Mouse (Mus musculus) G1E (cell line): ENCODE measurements around the gene Gm7356. TPM values are rescaled to one million over a fixed set of nuclear protein-coding genes. Genes with fewer than 3 reads are reported as not detected.
"Not testable (repeated sequence)": the region's sequence is repeated elsewhere in the genome, so short reads cannot be mapped to it uniquely, and the experiment has no call there.

Experiments used
- ATAC-seq: 2 replicates; pipeline ENCODE4 v1.8.0; 2016; ENCODE audit warnings: mild to moderate bottlenecking; ENCODE audit not compliant: insufficient number of reproducible peaks, poor library complexity, low FRiP score, severe bottlenecking; ENCODE audit errors: extremely low read depth
- DNase-seq: peaks from one replicate; pipeline ENCODE4 v3.0.0; 2012; ENCODE audit warnings: low spot score
- H3K27me3 ChIP-seq: 2 replicates; pipeline ENCODE4 v1.6.1; 2012; ENCODE audit warnings: mild to moderate bottlenecking, low read length, inconsistent platforms; ENCODE audit not compliant: insufficient read depth
- H3K36me3 ChIP-seq: replicated peaks from 2 replicates; pipeline ENCODE3; 2012; ENCODE audit warnings: mild to moderate bottlenecking, inconsistent platforms
- H3K4me1 ChIP-seq: 2 replicates; pipeline ENCODE4 v1.6.1; 2012; ENCODE audit warnings: low read depth, low read length, inconsistent platforms, mixed read lengths; ENCODE audit not compliant: insufficient read depth
- H3K4me3 ChIP-seq: 2 replicates; pipeline ENCODE4 v1.5.1; 2012; ENCODE audit warnings: low read depth, mild to moderate bottlenecking, inconsistent platforms, low read length, moderate library complexity, mixed read lengths
- H3K9me3 ChIP-seq: replicated peaks from 2 replicates; pipeline ENCODE4 v1.6.1; 2012; ENCODE audit warnings: inconsistent platforms
- CTCF ChIP-seq: IDR thresholded peaks from 2 replicates; pipeline ENCODE4 v1.5.1; 2012; ENCODE audit warnings: low read depth, low read length, inconsistent platforms, mixed read lengths
- GATA1 ChIP-seq: IDR thresholded peaks from 2 replicates; pipeline ENCODE4 v1.6.1; 2012; ENCODE audit warnings: borderline replicate concordance, low read length, inconsistent platforms, mixed read lengths
- GATA2 ChIP-seq: IDR thresholded peaks from 2 replicates; pipeline ENCODE4 v1.6.1; 2012; ENCODE audit warnings: low read depth, low read length, inconsistent platforms, borderline replicate concordance
- POLR2AphosphoS5 ChIP-seq: IDR thresholded peaks from 2 replicates; pipeline ENCODE4 v1.6.1; 2012; ENCODE audit warnings: low read depth, low read length, inconsistent platforms; ENCODE audit not compliant: insufficient replicate concordance
- TAL1 ChIP-seq: conservative IDR thresholded peaks from 2 replicates; pipeline ENCODE4 v1.6.1; 2012; ENCODE audit warnings: low read depth, low read length, inconsistent platforms, mixed read lengths
- polyA plus RNA-seq: library from polyadenylated mRNA; stranded (reverse); fragments of >175 nt; gene quantifications from 2 replicates; pipeline ENCODE4 v1.2.3, GENCODE M21; 2012
- total RNA-seq, 2 experiments: library from RNA; stranded (forward) in 1 of 2; stranded (reverse) in 1 of 2; fragments of 200-1000 nt in 1 of 2; fragments of >200 nt in 1 of 2; fragmentation: Nextera tagmentation in 1 of 2; gene quantifications; 2 replicates each; pipeline ENCODE4 v1.2.3; 2014 to 2017

Gm7356 gene
- total RNA-seq (2014; fragmentation: Nextera tagmentation) (not detected in 2 replicates), total RNA-seq (2017) (0.06 TPM in 1 of 2 replicates, not detected in the other), polyA plus RNA-seq (not detected in 2 replicates)

DNA sequence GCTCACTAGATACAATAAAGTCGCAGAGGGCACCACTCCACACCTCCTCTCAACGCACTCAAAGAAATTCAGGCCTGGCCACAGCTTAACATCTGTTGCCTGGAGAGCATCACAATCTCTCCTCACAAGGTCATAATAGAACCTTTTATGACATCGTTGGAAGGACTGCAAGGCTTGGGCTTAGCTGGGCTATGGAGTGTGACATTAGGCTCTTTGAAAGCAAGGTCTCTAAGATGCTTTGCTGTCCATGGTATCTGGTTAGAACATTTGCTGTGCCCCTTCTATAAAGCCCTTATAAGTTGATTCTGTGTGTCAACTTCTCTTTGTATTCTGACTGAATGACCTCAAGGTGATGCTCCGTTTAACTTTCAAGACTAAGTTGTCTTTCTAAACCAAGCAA, at the start of gene Gm7356:
Gene Gm7356, minus strand, starts transcription at position 101 of the 400 bp plus-strand sequence.
- ATAC-seq = not testable (repeated sequence)

DNA sequence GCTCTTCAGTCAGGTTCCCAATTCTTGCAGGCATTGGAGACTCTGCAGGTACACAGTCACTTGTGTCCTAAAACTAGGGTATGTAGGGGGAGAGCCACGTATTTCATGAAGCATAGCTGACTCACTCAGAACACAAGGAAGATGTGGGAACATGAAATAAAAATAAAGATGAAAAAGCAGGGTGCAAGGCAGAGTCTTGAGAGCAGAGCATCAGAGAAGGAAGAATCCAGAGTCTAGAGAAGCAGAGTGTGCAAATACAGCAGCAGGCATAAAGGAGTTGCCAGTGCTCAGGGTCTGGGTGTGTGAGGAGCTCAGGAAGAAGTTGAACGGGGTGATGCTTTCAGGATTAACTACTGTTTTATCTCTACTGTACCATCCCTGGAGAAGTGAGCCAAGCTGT, 38.4 kb upstream of the Gm7356 start:
- H3K4me3 ChIP-seq, H3K4me1 ChIP-seq, H3K27me3 ChIP-seq, H3K9me3 ChIP-seq, H3K36me3 ChIP-seq, ATAC-seq, DNase-seq: not testable (repeated sequence)

More for the DNA sequence above, at the start of gene Gm7356:
- not testable (repeated sequence) for DNase-seq, H3K27me3 ChIP-seq, H3K9me3 ChIP-seq, H3K4me3 ChIP-seq, H3K36me3 ChIP-seq, H3K4me1 ChIP-seq

GRCm38 (mm10) chr17:14037012-14037411, 33.5 kb upstream of the Gm7356 start:
- not testable (repeated sequence) for H3K4me3 ChIP-seq, H3K27me3 ChIP-seq, H3K36me3 ChIP-seq, H3K9me3 ChIP-seq, ATAC-seq, H3K4me1 ChIP-seq, DNase-seq

DNA sequence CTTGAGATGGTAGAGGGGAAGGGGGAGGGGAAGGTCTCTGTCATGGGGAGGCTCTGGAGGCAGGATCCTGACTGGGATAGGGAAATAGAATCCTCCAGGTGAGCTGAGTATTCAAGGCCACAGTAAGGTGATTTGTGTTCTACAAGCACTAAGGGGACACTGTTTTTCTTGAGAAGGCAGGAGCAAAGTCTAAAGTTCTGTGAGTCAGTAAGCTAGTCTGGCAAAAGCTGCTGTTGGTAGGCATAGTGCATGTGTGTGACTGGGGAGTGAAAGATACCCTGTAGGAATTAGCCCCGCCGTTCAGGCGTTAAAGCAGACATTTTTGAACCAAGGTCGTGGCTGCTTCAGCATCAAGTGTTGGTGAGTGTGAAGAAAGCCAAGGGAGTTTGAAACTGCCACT, 32.6 kb upstream of the Gm7356 start:
- H3K4me1 ChIP-seq, ATAC-seq, H3K36me3 ChIP-seq, DNase-seq, H3K27me3 ChIP-seq, H3K4me3 ChIP-seq, H3K9me3 ChIP-seq: not testable (repeated sequence)

- ATAC-seq, H3K4me3 ChIP-seq, H3K36me3 ChIP-seq, H3K4me1 ChIP-seq, H3K9me3 ChIP-seq, H3K27me3 ChIP-seq, DNase-seq: not testable (repeated sequence)
Measured at GRCm38 (mm10) chr17:13993425-13993824, 10.1 kb downstream of the Gm7356 start.

GRCm38 (mm10) chr17:13987690-13988089, 15.8 kb downstream of the Gm7356 start:
- TF ChIP-seq POLR2AphosphoS5 = no peak
- TF ChIP-seq GATA2 = no peak
- TF ChIP-seq TAL1 = no peak
- no peak for TF ChIP-seq CTCF
- TF ChIP-seq GATA1 = no peak

GRCm38 (mm10) chr17:13970796-13971195, 32.7 kb downstream of the Gm7356 start:
- not testable (repeated sequence) for H3K4me3 ChIP-seq, H3K36me3 ChIP-seq, H3K27me3 ChIP-seq, ATAC-seq, H3K9me3 ChIP-seq, H3K4me1 ChIP-seq, DNase-seq

More at GRCm38 (mm10) chr17:13987690-13988089, 15.8 kb downstream of the Gm7356 start:
- H3K9me3 ChIP-seq = no peaks in the 10 kb centered on the region
- H3K27me3 ChIP-seq = no peaks in the 10 kb centered on the region
- H3K4me3 ChIP-seq = no peak overlapping the region
- no peak for ATAC-seq
- no peak for DNase-seq
- H3K4me1 ChIP-seq = no peaks in the 10 kb centered on the region
- no peaks in the 10 kb centered on the region for H3K36me3 ChIP-seq

DNA sequence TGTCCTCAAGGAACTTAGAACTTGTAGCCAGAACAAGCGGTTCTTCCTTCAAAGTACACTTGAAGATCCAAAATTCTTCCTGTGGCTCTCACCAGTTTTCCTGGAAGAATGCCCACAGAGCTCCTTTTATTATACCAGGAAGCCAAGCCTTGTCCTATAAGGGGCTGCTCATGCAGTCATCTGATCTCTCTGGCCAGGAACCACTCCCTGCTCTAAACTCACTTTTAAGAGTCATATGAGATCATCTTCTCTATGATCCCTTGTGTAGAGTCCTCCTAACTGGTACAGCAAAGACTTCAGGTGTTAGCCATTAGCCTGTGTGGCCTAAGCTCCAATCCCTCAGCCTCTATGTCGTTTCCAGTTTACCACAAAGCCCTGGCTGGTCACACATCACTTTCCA, 33.6 kb downstream of the Gm7356 start:
- not testable (repeated sequence) for H3K36me3 ChIP-seq, ATAC-seq, H3K27me3 ChIP-seq, H3K9me3 ChIP-seq, H3K4me1 ChIP-seq, DNase-seq, H3K4me3 ChIP-seq

GRCm38 (mm10) chr17:13965048-13965447, 38.5 kb downstream of the Gm7356 start:
- DNase-seq, H3K27me3 ChIP-seq, H3K36me3 ChIP-seq, H3K9me3 ChIP-seq, H3K4me3 ChIP-seq, ATAC-seq, H3K4me1 ChIP-seq: not testable (repeated sequence)

DNA sequence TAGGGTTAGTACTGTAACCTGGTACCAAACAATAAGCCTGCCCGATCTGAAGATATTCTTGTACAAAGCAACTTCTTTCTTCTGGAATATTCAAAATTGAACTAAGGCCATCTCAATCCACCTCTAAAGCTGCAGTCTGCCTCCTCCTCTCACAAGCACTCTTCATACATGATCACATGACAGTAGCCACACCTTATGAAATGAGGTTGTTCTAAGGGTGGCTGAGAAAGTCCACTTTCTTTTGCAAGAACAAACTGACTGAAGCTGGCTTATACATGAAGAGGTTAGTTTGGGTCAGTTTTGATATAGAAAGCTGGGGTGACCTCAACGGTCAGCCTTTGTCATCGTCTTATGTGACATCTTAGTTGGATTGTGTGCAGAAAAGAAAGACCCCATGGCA, 41.3 kb downstream of the Gm7356 start:
- H3K4me3 ChIP-seq, H3K9me3 ChIP-seq, ATAC-seq, DNase-seq, H3K36me3 ChIP-seq, H3K4me1 ChIP-seq, H3K27me3 ChIP-seq: not testable (repeated sequence)

GRCm38 (mm10) chr17:13958129-13958528, 45.4 kb downstream of the Gm7356 start:
- not testable (repeated sequence) for H3K36me3 ChIP-seq, ATAC-seq, DNase-seq, H3K27me3 ChIP-seq, H3K9me3 ChIP-seq, H3K4me1 ChIP-seq, H3K4me3 ChIP-seq

DNA sequence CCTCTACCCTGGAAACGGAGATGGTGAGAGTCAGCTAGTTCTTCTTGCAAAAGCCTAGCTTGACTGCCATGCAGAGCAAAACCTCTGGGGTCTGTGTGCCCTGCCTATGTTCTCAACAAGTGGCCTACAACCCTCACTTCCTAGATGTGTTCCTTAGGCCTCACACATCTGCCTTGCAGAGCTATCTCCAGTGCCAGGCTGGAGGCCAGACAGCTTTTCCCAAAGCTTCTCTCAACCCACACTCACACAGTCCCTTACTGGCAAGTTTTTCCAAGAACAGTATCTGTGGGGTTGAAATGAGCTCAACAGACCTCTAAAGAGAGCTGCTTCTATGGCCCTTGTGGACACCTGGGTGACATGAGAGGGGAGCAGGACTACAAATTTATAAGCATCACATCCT, 51.9 kb downstream of the Gm7356 start:
- H3K36me3 ChIP-seq, ATAC-seq, H3K4me3 ChIP-seq, H3K27me3 ChIP-seq, DNase-seq, H3K9me3 ChIP-seq, H3K4me1 ChIP-seq: not testable (repeated sequence)
